Mouse (Mus musculus): ENCODE measurements at regions not wholly inside any gene's neighbourhood (a gene's known extent, or its start where the extent isn't known, plus 50 kb on each side); places are given as distances from the start of the nearest gene placed in this dataset.

DNA sequence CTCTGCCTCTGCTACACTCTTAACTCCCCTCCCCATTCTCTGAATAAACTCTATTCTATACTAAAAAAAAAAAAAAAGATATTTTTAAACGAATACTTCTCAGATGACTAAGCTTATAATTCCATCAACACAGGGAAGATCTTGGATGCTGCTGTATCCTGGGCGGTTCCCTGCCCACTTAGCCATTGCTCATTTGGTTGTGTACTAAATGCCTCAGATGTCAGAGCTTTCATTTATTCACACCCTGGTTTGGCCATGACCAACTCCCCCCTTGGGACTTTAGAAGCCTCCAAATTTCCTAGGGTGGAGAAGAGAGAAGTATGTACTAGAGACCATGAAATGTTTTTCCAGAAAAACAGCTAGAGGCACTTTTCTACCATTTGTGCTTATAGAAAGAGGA is 382.3 kb upstream of the Klhl29 start:
- no peak for TF ChIP-seq EP300 (optimal IDR thresholded peaks at IDR 0.05)
- TF ChIP-seq CTCF (IDR thresholded peaks at IDR 0.05; ENCODE audit: low read depth), result no peak

Data from stomach, postnatal 0 days (tissue).